Mouse (Mus musculus) 3T3-L1 (cell line): ENCODE results near the gene Otx1.

Experiments
- DNase-seq: peaks from one replicate; pipeline ENCODE4 v3.0.0-alpha.2; 2015; ENCODE audit warnings: low read depth, low spot score

Otx1 gene

GRCm38 (mm10) chr11:21999396-22000315 is 3.0 kb downstream of the Otx1 start:
- DNase-seq = no peak

- no peak for DNase-seq
Measured at GRCm38 (mm10) chr11:21998141-21999047, 4.3 kb downstream of the Otx1 start.

- DNase-seq = no peak
Measured at GRCm38 (mm10) chr11:21997561-21998140, 5.0 kb downstream of the Otx1 start.

- DNase-seq = no peak
Measured at GRCm38 (mm10) chr11:21996661-21997560, 5.8 kb downstream of the Otx1 start.

- no peak for DNase-seq
Measured at GRCm38 (mm10) chr11:21996325-21996647, 6.4 kb downstream of the Otx1 start.

- DNase-seq = no peak
Measured at GRCm38 (mm10) chr11:21995534-21996324, 7.0 kb downstream of the Otx1 start.

- no peak for DNase-seq
Measured at GRCm38 (mm10) chr11:21994377-21995370, 8.0 kb downstream of the Otx1 start.

- DNase-seq = no peak
Measured at GRCm38 (mm10) chr11:21993597-21994376, 8.9 kb downstream of the Otx1 start.

- no peak for DNase-seq
Measured at GRCm38 (mm10) chr11:21992761-21993596, 9.7 kb downstream of the Otx1 start.

- DNase-seq = no peak
Measured at GRCm38 (mm10) chr11:21988398-21988946, 14.2 kb downstream of the Otx1 start.

GRCm38 (mm10) chr11:21985118-21985517 is 17.6 kb downstream of the Otx1 start:
- DNase-seq = no peak

- peak; percentile 50 for DNase-seq
Measured at GRCm38 (mm10) chr11:21974005-21974531, 28.6 kb downstream of the Otx1 start.

- DNase-seq = peak; percentile 70
Measured at GRCm38 (mm10) chr11:21973597-21973996, 29.1 kb downstream of the Otx1 start.

- no peak for DNase-seq
Measured at GRCm38 (mm10) chr11:21968922-21969321, 33.8 kb downstream of the Otx1 start.

- DNase-seq = no peak
Measured at GRCm38 (mm10) chr11:21955167-21955566, 47.5 kb downstream of the Otx1 start.

- DNase-seq = peak; percentile 87
Measured at GRCm38 (mm10) chr11:21951657-21952237, 51.0 kb downstream of the Otx1 start.
